Mouse (Mus musculus) adrenal gland, postnatal 36 days (tissue): ENCODE measurements around the gene Tfdp1. TPM values are rescaled to one million over a fixed set of nuclear protein-coding genes. Genes with fewer than 3 reads are reported as not detected.

Source experiments
- DNase-seq, 2 experiments: peaks; one replicate each; pipeline ENCODE4 v3.0.0; 2021; ENCODE audit warnings: mixed read lengths in 1 of 2
- total RNA-seq, 2 experiments: library from RNA; stranded (reverse); gene quantifications; 2 replicates each; pipeline ENCODE4 v1.2.3; 2021

Tfdp1 gene
- total RNA-seq, 2 experiments from 2014 or later = 52.5 to 66.5 TPM

- DNase-seq = no peak
These were observed 80.6 kb downstream of the Tfdp1 start for GRCm38 (mm10) chr8:13419111-13419639.

GRCm38 (mm10) chr8:13420970-13421369 lies 82.4 kb downstream of the Tfdp1 start:
- DNase-seq = peak in 1 of 2 experiments; percentile 21

- DNase-seq = no peak
These were observed 88.8 kb downstream of the Tfdp1 start for GRCm38 (mm10) chr8:13427351-13427750.

Other genes with a start within 250 kb of the Tfdp1 start
- gene Pcid2, start 233.3 kb upstream of the Tfdp1 start, total RNA-seq = 10 to 100 TPM; 21.6 to 23.1 TPM
- gene Cul4a, start 233.1 kb upstream of the Tfdp1 start, total RNA-seq = 100 to 1,000 TPM; 108 to 166 TPM
- 100 to 1,000 TPM; 442 to 454 TPM for gene Lamp1, start 179.6 kb upstream of the Tfdp1 start, total RNA-seq
- 10 to 100 TPM; 11.7 to 13.6 TPM for gene Grtp1, start 138.1 kb upstream of the Tfdp1 start, total RNA-seq
- gene Adprhl1, start 84.6 kb upstream of the Tfdp1 start, total RNA-seq = 1 to 10 TPM; 2.0 to 2.8 TPM
- 10 to 100 TPM; 30.2 to 31.2 TPM for gene Dcun1d2, start 50.6 kb upstream of the Tfdp1 start, total RNA-seq
- gene Tmco3, start 50.6 kb upstream of the Tfdp1 start, total RNA-seq = 10 to 100 TPM; 28.5 to 32.5 TPM
- gene Atp4b, start 58.1 kb downstream of the Tfdp1 start, total RNA-seq = under 1 TPM; 0.66 to 0.79 TPM
- not detected for gene Grk1, start 66.3 kb downstream of the Tfdp1 start, total RNA-seq
- 1 to 10 TPM in 1 of 2 experiments, under 1 TPM in 1; 0.92 to 1.1 TPM for gene Tmem255b, start 96.4 kb downstream of the Tfdp1 start, total RNA-seq
- 100 to 1,000 TPM in 1 of 2 experiments, 10 to 100 TPM in 1; 83.7 to 248 TPM for gene Gas6, start 155.7 kb downstream of the Tfdp1 start, total RNA-seq
- not detected for gene 1700029H14Rik, start 223.7 kb downstream of the Tfdp1 start, total RNA-seq